Mouse (Mus musculus): ENCODE results near the gene Xk. TPM values are rescaled to one million over a fixed set of nuclear protein-coding genes. Genes with fewer than 3 reads are reported as not detected.
"Not testable (repeated sequence)": the region's sequence is repeated elsewhere in the genome, so short reads cannot be mapped to it uniquely, and the experiment has no call there.

Xk gene
- total and polyA plus RNA-seq, 3 experiments, result 0.08 to 0.68 (median 0.44) TPM

DNA sequence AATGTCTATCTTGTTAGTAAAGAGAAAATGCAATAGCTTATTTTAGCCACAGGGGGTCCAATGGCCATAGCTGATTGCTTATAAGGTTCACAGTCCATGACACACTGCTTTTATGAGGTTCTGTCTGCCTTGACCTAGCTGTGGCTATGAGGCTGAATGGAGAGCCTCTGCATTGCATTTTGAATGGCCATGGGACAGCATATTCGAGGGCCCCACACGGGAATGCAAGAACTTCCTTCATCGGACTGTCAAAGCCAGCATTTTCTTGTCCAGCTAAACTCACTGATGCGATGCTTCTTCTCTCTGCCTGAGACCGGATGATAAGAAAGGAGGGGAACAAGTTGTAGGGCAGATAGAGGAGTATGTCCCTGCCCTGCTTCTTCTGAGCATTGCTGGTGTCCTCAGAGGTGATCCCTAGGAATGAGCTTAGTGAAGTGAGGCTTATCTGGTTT, 25.9 kb downstream of the Xk start:
- H3K36me3 ChIP-seq (replicated peaks in 1 of 2; ENCODE audit: control insufficient read depth in 1 of 2, insufficient read depth in 1 of 2, low read length in 1 of 2), result no peaks in the 10 kb centered on the region
- no peaks in the 10 kb centered on the region for H3K79me2 ChIP-seq (replicated peaks; ENCODE audit: control insufficient read depth, extremely low read depth, insufficient read depth, poor library complexity, severe bottlenecking)
- no peak overlapping the region for H3K4me3 ChIP-seq (replicated peaks in 1 of 3; ENCODE audit: low read depth in 2 of 3, low read length in 2 of 3, poor library complexity in 1 of 3)
- no peaks in the 10 kb centered on the region for H3K27me3 ChIP-seq (replicated peaks)
- no peak overlapping the region for H3K27ac ChIP-seq (ENCODE audit: insufficient read depth, low read depth)
- peak; percentile 0 for DNase-seq (ENCODE audit: extremely low read depth)
- dilution Hi-C loops (cut with MboI; ENCODE audit: extremely low pct_ligation_motif_present, extremely low pct_unique_long_range_greater_than_20kb, low sequenced_read_pairs) (no loop called here), in situ Hi-C loops (cut with MboI; ENCODE audit: low pct_ligation_motif_present, low pct_unique_long_range_greater_than_20kb, low sequenced_read_pairs) (no loop called here)
- TF ChIP-seq TBP (conservative IDR thresholded peaks at IDR 0.05; ENCODE audit: low read depth, low read length) (no peak), ELF1 (IDR thresholded peaks at IDR 0.05; ENCODE audit: low read depth, low read length) (no peak), BHLHE40 (IDR thresholded peaks at IDR 0.05; ENCODE audit: low read depth, low read length) (no peak), ZNF384 (IDR thresholded peaks at IDR 0.05; ENCODE audit: low read depth, low read length) (no peak), CTCF (conservative IDR thresholded peaks at IDR 0.05 in 1 of 2, IDR thresholded peaks at IDR 0.05 in 1 of 2; ENCODE audit: low read depth in 2 of 2, low read length in 2 of 2) (peak; percentile 12 to 16; a peak in 1 of 4 replicates), PAX5 (IDR thresholded peaks at IDR 0.05; ENCODE audit: low read length) (no peak)
- no peak overlapping the region for H3K9ac ChIP-seq (ENCODE audit: insufficient read depth, low read depth)
- no peaks in the 10 kb centered on the region for H3K4me1 ChIP-seq (ENCODE audit: control insufficient read depth in 1 of 2, insufficient read depth in 2 of 2)
- H3K9me3 ChIP-seq (replicated peaks; ENCODE audit: low read length), result no peaks in the 10 kb centered on the region
- no peak overlapping the region for H3K4me2 ChIP-seq (ENCODE audit: insufficient read depth, low read depth, poor library complexity, severe bottlenecking)

- Histone ChIP-seq H3K4me3 (replicated peaks in 1 of 3; ENCODE audit: low read depth in 2 of 3, low read length in 2 of 3, poor library complexity in 1 of 3) (no peak overlapping the region), H3K4me1 (ENCODE audit: control insufficient read depth in 1 of 2, insufficient read depth in 2 of 2) (no peaks in the 10 kb centered on the region), H3K9ac (ENCODE audit: insufficient read depth, low read depth) (no peak overlapping the region), H3K79me2 (replicated peaks; ENCODE audit: control insufficient read depth, extremely low read depth, insufficient read depth, poor library complexity, severe bottlenecking) (no peaks in the 10 kb centered on the region), H3K27ac (ENCODE audit: insufficient read depth, low read depth) (no peak overlapping the region), H3K36me3 (replicated peaks in 1 of 2; ENCODE audit: control insufficient read depth in 1 of 2, insufficient read depth in 1 of 2, low read length in 1 of 2) (no peaks in the 10 kb centered on the region), H3K27me3 (replicated peaks) (no peaks in the 10 kb centered on the region), H3K4me2 (ENCODE audit: insufficient read depth, low read depth, poor library complexity, severe bottlenecking) (no peak overlapping the region), H3K9me3 (replicated peaks; ENCODE audit: low read length) (no peaks in the 10 kb centered on the region)
- DNase-seq (ENCODE audit: extremely low read depth), result no peak
- no peak for TF ChIP-seq SMC3 (IDR thresholded peaks at IDR 0.05; ENCODE audit: low read depth, low read length)
- dilution Hi-C loops (cut with MboI; ENCODE audit: extremely low pct_ligation_motif_present, extremely low pct_unique_long_range_greater_than_20kb, low sequenced_read_pairs) (no loop called here), in situ Hi-C loops (cut with MboI; ENCODE audit: low pct_ligation_motif_present, low pct_unique_long_range_greater_than_20kb, low sequenced_read_pairs) (no loop called here)
Observed at GRCm38 (mm10) chrX:9302791-9303190, 30.2 kb downstream of the Xk start.

- no peak overlapping the region for H3K4me3 ChIP-seq (replicated peaks in 1 of 3; ENCODE audit: low read depth in 2 of 3, low read length in 2 of 3, poor library complexity in 1 of 3)
- TF ChIP-seq POLR2AphosphoS2 (IDR thresholded peaks at IDR 0.05; ENCODE audit: low read depth, low read length), result no peak
- TF ChIP-seq JUND (conservative IDR thresholded peaks at IDR 0.05; ENCODE audit: low read depth, low read length), result no peak
- no peak for TF ChIP-seq ZMIZ1 (IDR thresholded peaks at IDR 0.05; ENCODE audit: low read depth, low read length)
- TF ChIP-seq HCFC1 (IDR thresholded peaks at IDR 0.05; ENCODE audit: low read depth, low read length), result no peak
- TF ChIP-seq CTCF (conservative IDR thresholded peaks at IDR 0.05 in 1 of 2, IDR thresholded peaks at IDR 0.05 in 1 of 2; ENCODE audit: low read depth in 2 of 2, low read length in 2 of 2), result no peak
- no peak for TF ChIP-seq USF1 (IDR thresholded peaks at IDR 0.05; ENCODE audit: low read depth, low read length)
- no peaks in the 10 kb centered on the region for H3K36me3 ChIP-seq (replicated peaks in 1 of 2; ENCODE audit: control insufficient read depth in 1 of 2, insufficient read depth in 1 of 2, low read length in 1 of 2)
- H3K9ac ChIP-seq (ENCODE audit: insufficient read depth, low read depth), result no peak overlapping the region
- no peaks in the 10 kb centered on the region for H3K27me3 ChIP-seq (replicated peaks)
- in situ Hi-C loops (cut with MboI; ENCODE audit: low pct_ligation_motif_present, low pct_unique_long_range_greater_than_20kb, low sequenced_read_pairs) (no loop called here), dilution Hi-C loops (cut with MboI; ENCODE audit: extremely low pct_ligation_motif_present, extremely low pct_unique_long_range_greater_than_20kb, low sequenced_read_pairs) (no loop called here)
- DNase-seq (ENCODE audit: extremely low read depth), result no peak
- H3K4me2 ChIP-seq (ENCODE audit: insufficient read depth, low read depth, poor library complexity, severe bottlenecking), result no peak overlapping the region
- H3K9me3 ChIP-seq (replicated peaks; ENCODE audit: low read length), result no peaks in the 10 kb centered on the region
- no peak overlapping the region for H3K27ac ChIP-seq (ENCODE audit: insufficient read depth, low read depth)
- H3K79me2 ChIP-seq (replicated peaks; ENCODE audit: control insufficient read depth, extremely low read depth, insufficient read depth, poor library complexity, severe bottlenecking), result no peaks in the 10 kb centered on the region
- no peaks in the 10 kb centered on the region for H3K4me1 ChIP-seq (ENCODE audit: control insufficient read depth in 1 of 2, insufficient read depth in 2 of 2)
Observed at GRCm38 (mm10) chrX:9303455-9303854, 30.9 kb downstream of the Xk start.

DNA sequence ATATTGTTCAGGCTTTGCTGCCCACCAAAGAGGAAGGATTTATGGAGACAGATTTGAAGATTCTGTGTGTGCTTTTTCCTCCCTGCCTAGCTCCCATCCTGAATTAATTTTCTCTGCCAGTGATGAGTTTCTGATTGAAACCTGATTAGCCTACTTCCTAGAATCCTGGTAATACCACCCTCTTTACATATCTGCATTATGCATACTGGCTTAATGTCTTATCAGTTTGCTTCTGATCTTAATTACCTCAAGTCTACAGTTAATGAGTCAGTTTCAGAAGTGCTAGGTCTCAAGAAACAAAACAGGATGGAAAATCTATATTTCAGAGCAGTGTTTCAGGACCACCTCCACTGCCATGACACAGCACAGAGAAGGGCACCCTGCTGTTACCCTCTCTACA, 43.9 kb downstream of the Xk start:
- H3K9me3 ChIP-seq (replicated peaks; ENCODE audit: low read length); H3K27ac ChIP-seq (ENCODE audit: insufficient read depth, low read depth); H3K36me3 ChIP-seq (replicated peaks in 1 of 2; ENCODE audit: control insufficient read depth in 1 of 2, insufficient read depth in 1 of 2, low read length in 1 of 2); H3K4me3 ChIP-seq (replicated peaks in 1 of 3; ENCODE audit: low read depth in 2 of 3, low read length in 2 of 3, poor library complexity in 1 of 3); H3K79me2 ChIP-seq (replicated peaks; ENCODE audit: control insufficient read depth, extremely low read depth, insufficient read depth, poor library complexity, severe bottlenecking); H3K27me3 ChIP-seq (replicated peaks); H3K9ac ChIP-seq (ENCODE audit: insufficient read depth, low read depth); DNase-seq (ENCODE audit: extremely low read depth); in situ Hi-C loops (cut with MboI; ENCODE audit: low pct_ligation_motif_present, low pct_unique_long_range_greater_than_20kb, low sequenced_read_pairs); dilution Hi-C loops (cut with MboI; ENCODE audit: extremely low pct_ligation_motif_present, extremely low pct_unique_long_range_greater_than_20kb, low sequenced_read_pairs); H3K4me2 ChIP-seq (ENCODE audit: insufficient read depth, low read depth, poor library complexity, severe bottlenecking); H3K4me1 ChIP-seq (ENCODE audit: control insufficient read depth in 1 of 2, insufficient read depth in 2 of 2): not testable (repeated sequence)

DNA sequence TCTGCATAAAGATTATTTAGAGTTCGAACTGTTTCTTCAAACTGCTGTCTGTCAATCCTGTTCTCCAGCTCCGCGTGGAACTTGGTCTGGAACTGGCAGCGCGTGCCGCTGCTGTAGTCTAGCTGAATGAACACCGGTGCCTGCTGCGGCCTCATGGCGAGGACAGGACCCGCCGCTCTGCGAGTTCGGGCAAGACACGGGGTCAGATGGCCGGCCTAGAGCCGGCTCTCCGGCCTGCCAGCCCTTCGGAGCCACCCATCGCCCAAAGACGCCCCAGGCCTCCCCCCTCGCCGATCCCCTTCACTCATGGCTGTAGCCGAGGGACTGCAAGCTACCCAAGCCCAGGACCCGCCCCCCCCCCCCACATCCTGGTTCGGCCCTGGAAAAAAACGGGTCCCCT, 55.4 kb downstream of the Xk start:
- H3K27me3 ChIP-seq (replicated peaks); H3K27ac ChIP-seq (ENCODE audit: insufficient read depth, low read depth); H3K4me1 ChIP-seq (ENCODE audit: control insufficient read depth in 1 of 2, insufficient read depth in 2 of 2); H3K4me2 ChIP-seq (ENCODE audit: insufficient read depth, low read depth, poor library complexity, severe bottlenecking); H3K4me3 ChIP-seq (replicated peaks in 1 of 3; ENCODE audit: low read depth in 2 of 3, low read length in 2 of 3, poor library complexity in 1 of 3); DNase-seq (ENCODE audit: extremely low read depth); dilution Hi-C loops (cut with MboI; ENCODE audit: extremely low pct_ligation_motif_present, extremely low pct_unique_long_range_greater_than_20kb, low sequenced_read_pairs); H3K9me3 ChIP-seq (replicated peaks; ENCODE audit: low read length); in situ Hi-C loops (cut with MboI; ENCODE audit: low pct_ligation_motif_present, low pct_unique_long_range_greater_than_20kb, low sequenced_read_pairs); H3K36me3 ChIP-seq (replicated peaks in 1 of 2; ENCODE audit: control insufficient read depth in 1 of 2, insufficient read depth in 1 of 2, low read length in 1 of 2); H3K79me2 ChIP-seq (replicated peaks; ENCODE audit: control insufficient read depth, extremely low read depth, insufficient read depth, poor library complexity, severe bottlenecking); H3K9ac ChIP-seq (ENCODE audit: insufficient read depth, low read depth): not testable (repeated sequence)

Measured in CH12.LX (cell line).